Mouse (Mus musculus) left cerebral cortex, postnatal 25 days (tissue): ENCODE results near the gene Glt1d1. TPM values are rescaled to one million over a fixed set of nuclear protein-coding genes. Genes with fewer than 3 reads are reported as not detected.

Source experiments
- DNase-seq, 2 experiments: peaks; one replicate each; pipeline ENCODE4 v3.0.0; 2022; ENCODE audit warnings: low spot score in 2 of 2, mixed read lengths in 1 of 2
- intact Hi-C: fragments of 180-260 bp; cut with DNase I; formaldehyde crosslinking; loops from one replicate; pipeline ENCODE4 v1.15.1; 2025
- total RNA-seq, 2 experiments: library from RNA; stranded (reverse); gene quantifications; 2 replicates each; pipeline ENCODE4 v1.2.3; 2021

Glt1d1 gene
- total RNA-seq, 2 experiments from 2014 or later = 22.6 to 27.3 TPM

- no peak for DNase-seq
- intact Hi-C loops = loop anchor here (5.0 kb wide), 1 partner anchor 682 kb away; no protein-coding TSS in a partner anchor
Measured at GRCm38 (mm10) chr5:127755594-127755993, 123.5 kb downstream of the Glt1d1 start.

- no peak for DNase-seq
- intact Hi-C loops = loop anchor here (5.0 kb wide), 1 partner anchor 681 kb away; no protein-coding TSS in a partner anchor
Measured at GRCm38 (mm10) chr5:127756011-127756410, 123.9 kb downstream of the Glt1d1 start.

GRCm38 (mm10) chr5:127756671-127757423, 124.8 kb downstream of the Glt1d1 start:
- no peak for DNase-seq
- intact Hi-C loops = loop anchor here (5.0 kb wide), 1 partner anchor 680 kb away; no protein-coding TSS in a partner anchor

DNA sequence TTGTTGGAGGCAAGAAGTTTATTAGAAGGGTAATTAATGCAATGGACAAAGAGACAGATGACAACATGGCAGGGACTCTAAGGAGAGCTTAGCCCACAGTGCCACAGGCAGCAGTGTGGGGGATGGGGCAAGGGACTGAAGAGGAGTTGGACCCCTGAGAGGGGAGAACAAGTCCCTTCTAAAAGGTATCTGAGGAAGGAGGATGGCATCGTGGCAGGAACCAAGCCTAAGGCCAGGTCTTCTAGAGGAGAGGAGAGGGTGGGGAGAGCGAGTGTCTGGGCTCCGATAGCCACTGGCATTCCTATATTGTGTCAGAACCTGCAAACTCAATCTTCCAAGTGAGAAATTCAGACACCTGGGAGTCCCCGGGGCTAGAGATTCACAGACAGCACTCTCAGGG, 126.5 kb downstream of the Glt1d1 start:
- DNase-seq = no peak
- intact Hi-C loops = loop anchor here (5.0 kb wide), 1 partner anchor 679 kb away; no protein-coding TSS in a partner anchor

Other genes with a start within 250 kb of the Glt1d1 start
- gene Slc15a4, start 635 bp downstream of the Glt1d1 start, total RNA-seq = 10 to 100 TPM; 23.2 to 25.4 TPM